Mouse (Mus musculus) spleen, adult 2 months (tissue): ENCODE data around the gene Gmppa.

Experiments
- CTCF ChIP-seq: fragments of 200-500 bp; IDR thresholded peaks from 2 replicates; pipeline ENCODE4 v1.5.1; 2011; ENCODE audit warnings: mild to moderate bottlenecking, inconsistent platforms; ENCODE audit not compliant: insufficient read depth, insufficient read length, insufficient replicate concordance; ENCODE audit errors: extremely low read depth
- POLR2A ChIP-seq: fragments of 200-500 bp; IDR thresholded peaks from 2 replicates; pipeline ENCODE4 v1.6.1; 2011; ENCODE audit warnings: low read depth, low read length, inconsistent platforms

DNA sequence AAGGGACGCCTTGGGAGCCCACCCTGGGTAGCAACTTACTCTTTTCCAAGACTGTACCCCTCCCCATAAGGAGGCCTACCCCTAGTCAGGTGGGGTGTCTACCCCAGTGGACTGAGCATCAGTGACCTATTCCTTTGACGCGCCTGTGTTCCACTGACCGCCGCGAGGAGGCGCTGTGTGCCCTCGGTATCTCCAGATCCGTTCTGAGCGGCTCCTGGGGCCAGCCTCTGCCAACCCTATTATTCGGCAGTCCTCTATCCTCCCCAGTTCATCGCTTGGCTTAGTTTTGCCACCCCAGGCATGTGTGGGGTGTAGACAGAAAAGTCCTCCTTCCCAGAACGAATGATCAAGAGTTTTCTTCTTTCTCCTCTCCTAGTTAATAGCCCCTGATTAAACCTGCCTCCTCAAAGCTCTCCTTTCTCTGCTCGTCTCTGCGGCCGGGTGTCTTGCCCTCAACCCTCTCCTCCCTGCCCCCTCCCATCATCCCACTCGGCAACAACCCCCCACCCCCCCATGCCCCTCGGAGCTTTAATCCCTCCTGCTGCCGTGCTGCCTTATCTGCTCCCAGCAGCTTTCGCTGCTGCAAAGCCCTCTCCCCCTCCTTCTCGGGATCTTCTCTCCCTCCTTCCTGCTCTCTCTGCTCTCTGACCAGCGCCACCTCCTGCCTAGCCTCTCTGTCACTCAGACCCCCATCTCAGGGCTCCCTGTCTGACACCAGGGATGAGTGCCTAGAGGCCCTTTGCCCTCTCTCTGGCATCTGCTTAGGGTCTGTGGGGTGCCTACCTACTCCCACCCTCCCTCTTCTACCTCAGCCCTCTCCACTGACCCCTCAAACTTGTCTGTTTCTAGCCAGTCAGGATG lies 10.3 kb downstream of the Gmppa start:
- TF ChIP-seq POLR2A (no peak), CTCF (peak; percentile 95)
